Mouse (Mus musculus) thymus, adult 2 months (tissue): ENCODE data around the gene Olfr1254. TPM values are rescaled to one million over a fixed set of nuclear protein-coding genes. Genes with fewer than 3 reads are reported as not detected.

Source experiments
- DNase-seq: peaks from one replicate; pipeline ENCODE4 v3.0.0; 2021
- H3K27ac ChIP-seq: fragments of 200-500 bp; 2 replicates; pipeline ENCODE4 v1.5.1; 2012; ENCODE audit warnings: low read length, control low read depth; ENCODE audit not compliant: control insufficient read depth, insufficient read depth
- H3K27me3 ChIP-seq: fragments of 200-500 bp; 2 replicates; pipeline ENCODE4 v1.6.1; 2012; ENCODE audit warnings: mild to moderate bottlenecking, low read length, moderate library complexity, mixed read lengths; ENCODE audit not compliant: control insufficient read depth, insufficient read depth
- H3K36me3 ChIP-seq: fragments of 200-500 bp; 2 replicates; pipeline ENCODE4 v1.6.1; 2012; ENCODE audit warnings: mild to moderate bottlenecking, low read length, moderate library complexity; ENCODE audit not compliant: control insufficient read depth, insufficient read depth
- H3K4me1 ChIP-seq: fragments of 200-500 bp; replicated peaks from 2 replicates; pipeline ENCODE4 v1.6.1; 2012; ENCODE audit warnings: low read length; ENCODE audit not compliant: control insufficient read depth, insufficient read depth
- H3K4me3 ChIP-seq: fragments of 200-500 bp; 2 replicates; pipeline ENCODE4 v1.5.1; 2012; ENCODE audit warnings: mild to moderate bottlenecking, low read length, control low read depth, moderate library complexity; ENCODE audit not compliant: control insufficient read depth, insufficient read depth
- CTCF ChIP-seq: fragments of 200-500 bp; IDR thresholded peaks from 2 replicates; pipeline ENCODE4 v1.5.1; 2012; ENCODE audit warnings: mild to moderate bottlenecking, control low read depth, low read length, moderate library complexity, borderline replicate concordance; ENCODE audit not compliant: control insufficient read depth, poor library complexity, insufficient read depth; ENCODE audit errors: extremely low read depth
- POLR2A ChIP-seq: fragments of 200-500 bp; IDR thresholded peaks from 2 replicates; pipeline ENCODE4 v1.6.1; 2012; ENCODE audit warnings: mild to moderate bottlenecking, low read length, control low read depth, moderate library complexity; ENCODE audit not compliant: control insufficient read depth, poor library complexity, insufficient read depth; ENCODE audit errors: extremely low read depth
- WGBS: fragments of 180-500 bp; shearing (Covaris S2); methylation state at CpG from one replicate; pipeline ENCODE4 v1.1.7; 2018; 5-methylcytosine and 5-hydroxymethylcytosine counted together
- polyA plus RNA-seq: library from polyadenylated mRNA; depleted of rRNA; stranded (reverse); fragments of >200 nt; gene quantifications from 2 replicates; pipeline ENCODE4 v1.2.3, GENCODE M21; 2012; rRNA removed

Gene Olfr1254
- not detected in 2 replicates for polyA plus RNA-seq

DNA sequence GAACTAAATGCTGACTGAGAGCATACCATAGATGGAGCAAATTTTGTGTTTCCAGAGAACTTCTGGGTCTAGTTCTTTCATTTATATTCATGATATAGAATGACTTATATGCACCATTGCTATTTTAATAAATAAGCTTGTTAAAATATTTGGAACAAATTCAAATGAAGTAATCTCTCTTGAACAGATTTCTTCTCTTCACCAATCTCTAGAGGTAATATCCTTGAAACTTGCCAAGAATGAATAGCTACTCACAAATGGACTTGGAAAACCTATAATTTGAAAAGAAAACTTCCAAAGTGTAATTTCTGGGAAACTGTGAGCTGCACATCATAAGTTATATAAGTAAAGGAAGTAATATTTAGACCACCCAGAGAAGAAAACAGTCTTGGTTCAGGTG is at the start of gene Olfr1254:
Gene Olfr1254 (minus strand): TSS at position 101 of the 400 bp plus-strand sequence.
- no peak within 1 kb of the TSS for H3K27ac ChIP-seq

GRCm38 (mm10) chr2:89841455-89841854 is 48.0 kb upstream of the Olfr1254 start, which contains the start of gene Olfr1256:
Gene Olfr1256 (minus strand): TSS chr2:89841555.
- H3K4me1 ChIP-seq = no peaks in the 10 kb centered on the region
- no peak within 1 kb of the TSS for H3K27ac ChIP-seq
- H3K36me3 ChIP-seq = no peaks in the 10 kb centered on the region
- no peaks in the 10 kb centered on the region for H3K27me3 ChIP-seq
- DNase-seq = no peak
- WGBS = 59% methylated on average over 2 of the region's 2 CpGs
- TF ChIP-seq CTCF = no peak
- TF ChIP-seq POLR2A = no peak
- no peak within 1 kb of the TSS for H3K4me3 ChIP-seq

More for the DNA sequence above, at the start of gene Olfr1254:
- no peak for DNase-seq
- Histone ChIP-seq H3K4me1 (no peaks in the 10 kb centered on the region), H3K4me3 (no peak within 1 kb of the TSS), H3K36me3 (no peaks in the 10 kb centered on the region), H3K27me3 (no peaks in the 10 kb centered on the region)
- TF ChIP-seq POLR2A = no peak
- no peak for TF ChIP-seq CTCF

DNA sequence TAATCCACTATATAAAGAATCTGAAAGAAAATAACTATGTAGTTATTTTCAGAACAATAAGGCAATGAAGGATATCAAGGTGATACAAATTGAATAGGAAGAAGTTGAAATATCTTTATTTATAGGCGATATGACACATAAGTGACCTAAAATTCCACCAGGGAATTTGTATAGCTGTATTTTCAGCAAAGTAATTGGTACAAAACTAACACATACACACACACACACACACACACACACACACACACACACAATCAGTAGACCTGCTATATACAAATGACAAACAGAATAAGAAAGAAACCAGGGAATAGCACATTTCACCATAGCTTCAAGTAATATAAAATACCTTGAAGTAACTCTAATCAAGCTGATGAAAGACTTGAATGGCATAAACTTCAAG is 26.8 kb upstream of the Olfr1254 start:
- Histone ChIP-seq H3K4me1 (no peaks in the 10 kb centered on the region), H3K36me3 (no peaks in the 10 kb centered on the region), H3K27ac (no peak overlapping the region), H3K27me3 (no peaks in the 10 kb centered on the region), H3K4me3 (no peak overlapping the region)
- DNase-seq = no peak
- WGBS = 80% methylated on average over 1 of the region's 1 CpGs
- TF ChIP-seq CTCF = no peak
- no peak for TF ChIP-seq POLR2A

GRCm38 (mm10) chr2:89811751-89812150 is 18.3 kb upstream of the Olfr1254 start, which contains the start of gene Olfr1255:
Gene Olfr1255 (plus strand): TSS chr2:89812051.
- Histone ChIP-seq H3K27ac (no peak within 1 kb of the TSS), H3K4me1 (no peaks in the 10 kb centered on the region), H3K27me3 (no peaks in the 10 kb centered on the region), H3K4me3 (no peak within 1 kb of the TSS), H3K36me3 (no peaks in the 10 kb centered on the region)
- TF ChIP-seq POLR2A (no peak), CTCF (no peak)
- DNase-seq = no peak
- 89% methylated on average over 3 of the region's 3 CpGs for WGBS

GRCm38 (mm10) chr2:89810751-89811150 is 17.3 kb upstream of the Olfr1254 start:
- TF ChIP-seq POLR2A (no peak), CTCF (no peak)
- WGBS = 87% methylated on average over 2 of the region's 2 CpGs
- no peak overlapping the region for H3K27ac ChIP-seq
- no peaks in the 10 kb centered on the region for H3K4me1 ChIP-seq
- no peaks in the 10 kb centered on the region for H3K27me3 ChIP-seq
- no peaks in the 10 kb centered on the region for H3K36me3 ChIP-seq
- DNase-seq = no peak
- no peak overlapping the region for H3K4me3 ChIP-seq

DNA sequence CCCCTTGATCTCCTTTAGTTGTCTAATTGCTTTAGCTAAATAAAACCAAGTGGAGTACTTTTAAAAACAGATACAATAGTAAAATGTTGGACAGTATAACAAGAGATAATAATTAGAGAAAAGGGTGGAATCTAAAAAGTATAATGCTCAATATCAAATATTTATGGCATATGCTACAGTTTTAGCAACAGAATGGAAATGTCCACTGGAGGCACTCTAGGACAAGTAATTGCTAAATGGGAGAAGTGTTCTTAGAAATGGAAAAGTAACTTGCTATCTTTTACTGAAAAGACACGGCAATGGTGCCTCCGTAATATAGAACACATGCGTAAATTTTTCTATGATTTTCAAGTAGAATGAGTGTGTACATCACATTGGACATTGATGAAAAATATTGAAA is 6.2 kb upstream of the Olfr1254 start:
- WGBS = 96% methylated on average over 3 of the region's 3 CpGs
- Histone ChIP-seq H3K36me3 (no peaks in the 10 kb centered on the region), H3K27me3 (no peaks in the 10 kb centered on the region), H3K4me3 (no peak overlapping the region), H3K27ac (no peak overlapping the region), H3K4me1 (no peaks in the 10 kb centered on the region)
- no peak for DNase-seq
- TF ChIP-seq POLR2A (no peak), CTCF (no peak)

DNA sequence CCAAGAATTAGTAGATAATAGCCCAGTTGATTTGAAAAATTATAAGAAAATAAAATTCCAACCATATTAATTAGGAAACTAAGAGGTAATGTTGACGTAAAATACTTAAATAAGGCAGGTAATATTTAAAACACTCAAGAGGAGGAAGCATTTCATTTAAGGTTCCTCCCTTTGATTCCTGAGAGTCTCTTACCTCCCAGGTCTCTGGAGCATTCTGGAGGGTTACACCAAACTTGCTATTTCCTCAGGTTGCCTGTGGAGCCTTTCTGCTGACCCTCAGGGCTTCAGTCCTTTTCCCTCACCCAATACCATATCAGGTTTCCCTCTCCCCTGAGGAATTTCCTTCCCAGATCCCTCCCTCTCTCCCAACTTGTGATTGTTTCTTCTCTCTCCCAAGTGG is 36.4 kb downstream of the Olfr1254 start, which contains the start of gene Olfr1253:
Gene Olfr1253 (minus strand): TSS at position 101 of the 400 bp plus-strand sequence.
- no peak for DNase-seq
- no peaks in the 10 kb centered on the region for H3K27me3 ChIP-seq
- H3K4me1 ChIP-seq = no peaks in the 10 kb centered on the region
- TF ChIP-seq CTCF (no peak), POLR2A (no peak)
- no peak within 1 kb of the TSS for H3K27ac ChIP-seq
- H3K36me3 ChIP-seq = no peaks in the 10 kb centered on the region
- H3K4me3 ChIP-seq = no peak within 1 kb of the TSS
- WGBS = 96% methylated on average over 1 of the region's 1 CpGs

Other genes with a start within 250 kb of the Olfr1254 start
- not detected in 2 replicates for gene Olfr1245, start 215.2 kb downstream of the Olfr1254 start, polyA plus RNA-seq
- not detected in 2 replicates for gene Olfr1246, start 200.5 kb downstream of the Olfr1254 start, polyA plus RNA-seq
- not detected in 2 replicates for gene Olfr1247, start 179.5 kb downstream of the Olfr1254 start, polyA plus RNA-seq
- gene Olfr1248, start 175.4 kb downstream of the Olfr1254 start, polyA plus RNA-seq = not detected in 2 replicates
- not detected in 2 replicates for gene Olfr1249, start 158.6 kb downstream of the Olfr1254 start, polyA plus RNA-seq
- gene Olfr1250, start 132.2 kb downstream of the Olfr1254 start, polyA plus RNA-seq = not detected in 2 replicates
- not detected in 2 replicates for gene Olfr1251, start 121.7 kb downstream of the Olfr1254 start, polyA plus RNA-seq
- not detected in 2 replicates for gene Olfr1252, start 68.6 kb downstream of the Olfr1254 start, polyA plus RNA-seq
- gene Olfr1253, start 36.5 kb downstream of the Olfr1254 start, polyA plus RNA-seq = not detected in 2 replicates
- not detected in 2 replicates for gene Olfr1255, start 18.4 kb upstream of the Olfr1254 start, polyA plus RNA-seq
- gene Olfr1256, start 47.9 kb upstream of the Olfr1254 start, polyA plus RNA-seq = not detected in 2 replicates
- not detected in 2 replicates for gene Olfr48, start 54.6 kb upstream of the Olfr1254 start, polyA plus RNA-seq
- gene Olfr1257, start 84.8 kb upstream of the Olfr1254 start, polyA plus RNA-seq = not detected in 2 replicates
- not detected in 2 replicates for gene Olfr1258, start 133.7 kb upstream of the Olfr1254 start, polyA plus RNA-seq
- not detected in 2 replicates for gene Olfr1259, start 155.0 kb upstream of the Olfr1254 start, polyA plus RNA-seq
- not detected in 2 replicates for gene Olfr1260, start 180.7 kb upstream of the Olfr1254 start, polyA plus RNA-seq
- gene Olfr1261, start 197.6 kb upstream of the Olfr1254 start, polyA plus RNA-seq = not detected in 2 replicates
- gene Olfr1262, start 206.5 kb upstream of the Olfr1254 start, polyA plus RNA-seq = not detected in 2 replicates
- not detected in 2 replicates for gene Olfr1263, start 218.5 kb upstream of the Olfr1254 start, polyA plus RNA-seq
- gene Olfr1264, start 232.0 kb upstream of the Olfr1254 start, polyA plus RNA-seq = not detected in 2 replicates
- not detected in 2 replicates for gene Olfr1265, start 241.7 kb upstream of the Olfr1254 start, polyA plus RNA-seq